Mouse (Mus musculus): ENCODE measurements at regions not wholly inside any gene's neighbourhood (a gene's known extent, or its start where the extent isn't known, plus 50 kb on each side); places are given as distances from the start of the nearest gene placed in this dataset.

GRCm38 (mm10) chr1:119335171-119335570 lies 86.9 kb downstream of the Inhbb start:
- no peaks in the 10 kb centered on the region for H3K36me3 ChIP-seq
- 37% methylated on average over 13 of the region's 13 CpGs for WGBS (ENCODE audit: insufficient replicate concordance)
- no peaks in the 10 kb centered on the region for H3K9me3 ChIP-seq (replicated peaks)
- no peaks in the 10 kb centered on the region for H3K27me3 ChIP-seq (replicated peaks)
- H3K4me2 ChIP-seq = no peak overlapping the region
- no peak overlapping the region for H3K4me3 ChIP-seq
- no peak for ATAC-seq
- H3K27ac ChIP-seq = no peak overlapping the region
- H3K9ac ChIP-seq = no peak overlapping the region
- no peaks in the 10 kb centered on the region for H3K4me1 ChIP-seq

GRCm38 (mm10) chr1:119330751-119331326 lies 91.2 kb downstream of the Inhbb start:
- H3K4me1 ChIP-seq = no peaks in the 10 kb centered on the region
- H3K4me2 ChIP-seq = no peak overlapping the region
- WGBS (ENCODE audit: insufficient replicate concordance) = 55% methylated on average over 4 of the region's 4 CpGs
- H3K27me3 ChIP-seq (replicated peaks) = peaks cover 13% of the 10 kb centered on the region; the same call in 1 of the 2 replicates
- H3K4me3 ChIP-seq = no peak overlapping the region
- H3K36me3 ChIP-seq = no peaks in the 10 kb centered on the region
- no peaks in the 10 kb centered on the region for H3K9me3 ChIP-seq (replicated peaks)
- no peak overlapping the region for H3K9ac ChIP-seq
- H3K27ac ChIP-seq = no peak overlapping the region
- ATAC-seq = no peak

GRCm38 (mm10) chr1:119329693-119330434 lies 92.2 kb downstream of the Inhbb start:
- Histone ChIP-seq H3K27ac (no peak overlapping the region), H3K9ac (no peak overlapping the region), H3K4me2 (no peak overlapping the region), H3K36me3 (no peaks in the 10 kb centered on the region), H3K4me1 (no peaks in the 10 kb centered on the region), H3K9me3 (replicated peaks) (no peaks in the 10 kb centered on the region), H3K4me3 (no peak overlapping the region), H3K27me3 (replicated peaks) (peaks cover 13% of the 10 kb centered on the region; the same call in 1 of the 2 replicates)
- WGBS (ENCODE audit: insufficient replicate concordance) = 36% methylated on average over 7 of the region's 7 CpGs
- ATAC-seq = no peak

GRCm38 (mm10) chr1:119328921-119329692 lies 92.9 kb downstream of the Inhbb start:
- Histone ChIP-seq H3K4me3 (no peak overlapping the region), H3K36me3 (no peaks in the 10 kb centered on the region), H3K27ac (no peak overlapping the region), H3K27me3 (replicated peaks) (peaks cover 13% of the 10 kb centered on the region; the same call in 1 of the 2 replicates), H3K9ac (no peak overlapping the region), H3K4me2 (no peak overlapping the region), H3K4me1 (no peaks in the 10 kb centered on the region), H3K9me3 (replicated peaks) (no peaks in the 10 kb centered on the region)
- ATAC-seq = no peak
- WGBS (ENCODE audit: insufficient replicate concordance) = 32% methylated on average over 15 of the region's 15 CpGs

- Histone ChIP-seq H3K36me3 (no peaks in the 10 kb centered on the region), H3K4me1 (no peaks in the 10 kb centered on the region), H3K27me3 (replicated peaks) (peaks cover 7% of the 10 kb centered on the region; the same call in 1 of the 2 replicates), H3K4me3 (no peak overlapping the region), H3K9ac (no peak overlapping the region), H3K4me2 (no peak overlapping the region), H3K9me3 (replicated peaks) (no peaks in the 10 kb centered on the region), H3K27ac (no peak overlapping the region)
- no peak for ATAC-seq
- WGBS (ENCODE audit: insufficient replicate concordance) = 65% methylated on average over 8 of the region's 8 CpGs
Observed at GRCm38 (mm10) chr1:119324551-119324950, 97.5 kb downstream of the Inhbb start.

- WGBS (ENCODE audit: insufficient replicate concordance) = 63% methylated on average over 10 of the region's 10 CpGs
- Histone ChIP-seq H3K4me2 (no peak overlapping the region), H3K9me3 (replicated peaks) (no peaks in the 10 kb centered on the region), H3K27ac (no peak overlapping the region), H3K4me1 (no peaks in the 10 kb centered on the region), H3K36me3 (no peaks in the 10 kb centered on the region), H3K4me3 (no peak overlapping the region), H3K27me3 (replicated peaks) (no peaks in the 10 kb centered on the region), H3K9ac (no peak overlapping the region)
- no peak for ATAC-seq
Observed at GRCm38 (mm10) chr1:119322279-119322995, 99.6 kb downstream of the Inhbb start.

GRCm38 (mm10) chr1:119321799-119322198 lies 100.2 kb downstream of the Inhbb start:
- Histone ChIP-seq H3K4me1 (no peaks in the 10 kb centered on the region), H3K4me2 (no peak overlapping the region), H3K27me3 (replicated peaks) (no peaks in the 10 kb centered on the region), H3K27ac (no peak overlapping the region), H3K9me3 (replicated peaks) (no peaks in the 10 kb centered on the region), H3K36me3 (no peaks in the 10 kb centered on the region), H3K9ac (no peak overlapping the region), H3K4me3 (no peak overlapping the region)
- no peak for ATAC-seq
- 73% methylated on average over 8 of the region's 8 CpGs for WGBS (ENCODE audit: insufficient replicate concordance)

GRCm38 (mm10) chr1:119317006-119317405 lies 105.0 kb downstream of the Inhbb start:
- ATAC-seq = no peak
- Histone ChIP-seq H3K4me2 (no peak overlapping the region), H3K9ac (no peak overlapping the region), H3K9me3 (replicated peaks) (no peaks in the 10 kb centered on the region), H3K27me3 (replicated peaks) (no peaks in the 10 kb centered on the region), H3K4me3 (no peak overlapping the region), H3K4me1 (no peaks in the 10 kb centered on the region), H3K27ac (no peak overlapping the region), H3K36me3 (no peaks in the 10 kb centered on the region)
- 68% methylated on average over 4 of the region's 4 CpGs for WGBS (ENCODE audit: insufficient replicate concordance)

- H3K9ac ChIP-seq = no peak overlapping the region
- H3K27me3 ChIP-seq (replicated peaks) = peaks cover 2% of the 10 kb centered on the region; the same call in 1 of the 2 replicates
- H3K27ac ChIP-seq = no peak overlapping the region
- WGBS (ENCODE audit: insufficient replicate concordance) = 55% methylated on average over 9 of the region's 9 CpGs
- no peaks in the 10 kb centered on the region for H3K9me3 ChIP-seq (replicated peaks)
- H3K4me2 ChIP-seq = no peak overlapping the region
- no peaks in the 10 kb centered on the region for H3K4me1 ChIP-seq
- H3K4me3 ChIP-seq = no peak overlapping the region
- ATAC-seq = no peak
- H3K36me3 ChIP-seq = no peaks in the 10 kb centered on the region
Observed at GRCm38 (mm10) chr1:119308719-119309365, 113.2 kb downstream of the Inhbb start.

GRCm38 (mm10) chr1:119305315-119305976 lies 116.6 kb downstream of the Inhbb start:
- Histone ChIP-seq H3K9ac (no peak overlapping the region), H3K4me1 (no peaks in the 10 kb centered on the region), H3K27me3 (replicated peaks) (peaks cover 2% of the 10 kb centered on the region; the same call in 1 of the 2 replicates), H3K4me3 (no peak overlapping the region), H3K4me2 (no peak overlapping the region), H3K36me3 (no peaks in the 10 kb centered on the region), H3K27ac (0 out of 2 replicates have a peak overlapping the region, but pooled peaks have one; percentile 25), H3K9me3 (replicated peaks) (no peaks in the 10 kb centered on the region)
- 28% methylated on average over 13 of the region's 13 CpGs for WGBS (ENCODE audit: insufficient replicate concordance)
- ATAC-seq = peak; percentile 61

- no peak overlapping the region for H3K27ac ChIP-seq
- no peak overlapping the region for H3K4me2 ChIP-seq
- H3K9ac ChIP-seq = no peak overlapping the region
- H3K4me3 ChIP-seq = no peak overlapping the region
- ATAC-seq = no peak
- peaks cover 2% of the 10 kb centered on the region; the same call in 1 of the 2 replicates for H3K27me3 ChIP-seq (replicated peaks)
- 22% methylated on average over 9 of the region's 9 CpGs for WGBS (ENCODE audit: insufficient replicate concordance)
- H3K9me3 ChIP-seq (replicated peaks) = no peaks in the 10 kb centered on the region
- no peaks in the 10 kb centered on the region for H3K4me1 ChIP-seq
- H3K36me3 ChIP-seq = no peaks in the 10 kb centered on the region
Observed at GRCm38 (mm10) chr1:119304470-119304980, 117.5 kb downstream of the Inhbb start.
